Mouse (Mus musculus) gastrocnemius, postnatal 10 days (tissue): Measurements from ENCODE around the gene Smu1. TPM values are rescaled to one million over a fixed set of nuclear protein-coding genes. Genes with fewer than 3 reads are reported as not detected.

Source experiments
- DNase-seq: peaks from one replicate; pipeline ENCODE4 v3.0.0; 2021; ENCODE audit warnings: mixed read lengths
- microRNA-seq, 2 experiments: library from miRNA; unstranded; fragments of <30 nt; microRNA quantifications; one replicate each; pipeline ENCODE4 v1.2.0; 2021
- total RNA-seq, 2 experiments: library from RNA; stranded (reverse); gene quantifications; 2 replicates each; pipeline ENCODE4 v1.2.3; 2021

The Smu1 gene
- total RNA-seq, 2 experiments from 2014 or later: 35.1 to 37.8 TPM

- no peak for DNase-seq
These were observed 455 bp downstream of the Smu1 start for GRCm38 (mm10) chr4:40757157-40757779.

- no peak for DNase-seq
These were observed 22.4 kb downstream of the Smu1 start for GRCm38 (mm10) chr4:40735351-40735750.

GRCm38 (mm10) chr4:40731262-40731661 lies 26.5 kb downstream of the Smu1 start:
- DNase-seq: no peak

GRCm38 (mm10) chr4:40727247-40727646 lies 30.5 kb downstream of the Smu1 start:
- DNase-seq: no peak

- DNase-seq: no peak
These were observed 32.2 kb downstream of the Smu1 start for GRCm38 (mm10) chr4:40725554-40725953.

GRCm38 (mm10) chr4:40725141-40725540 lies 32.6 kb downstream of the Smu1 start:
- no peak for DNase-seq

- DNase-seq: peak; percentile 79
These were observed 34.8 kb downstream of the Smu1 start for GRCm38 (mm10) chr4:40722687-40723460.

GRCm38 (mm10) chr4:40722011-40722666 lies 35.6 kb downstream of the Smu1 start, which contains the start of gene Dnaja1:
Dnaja1 (plus strand) TSS chr4:40722150.
- peak; percentile 100 for DNase-seq

GRCm38 (mm10) chr4:40720910-40721309 lies 36.8 kb downstream of the Smu1 start:
- DNase-seq: no peak

GRCm38 (mm10) chr4:40717141-40717540 lies 40.6 kb downstream of the Smu1 start:
- DNase-seq: no peak

- no peak for DNase-seq
These were observed 53.9 kb downstream of the Smu1 start for GRCm38 (mm10) chr4:40703710-40704275.

GRCm38 (mm10) chr4:40702797-40703709 lies 54.7 kb downstream of the Smu1 start, which contains the start of gene Aptx:
Aptx (minus strand) TSS chr4:40703194.
- DNase-seq: peak; percentile 93

GRCm38 (mm10) chr4:40701796-40702195 lies 55.9 kb downstream of the Smu1 start:
- DNase-seq: no peak

GRCm38 (mm10) chr4:40700216-40700615 lies 57.5 kb downstream of the Smu1 start:
- DNase-seq: no peak

GRCm38 (mm10) chr4:40697059-40697458 lies 60.7 kb downstream of the Smu1 start:
- no peak for DNase-seq

- DNase-seq: no peak
These were observed 66.6 kb downstream of the Smu1 start for GRCm38 (mm10) chr4:40691100-40691499.

Small RNA genes within 50 kb of the gene (microRNA-seq; reads per million reads assigned to microRNA genes)
- 0 to 0.32 reads per million in 2 experiments for gene Mir207

Other genes with a start within 250 kb of the Smu1 start
- 10 to 100 TPM; 14.5 to 17.2 TPM for gene Aptx, start 54.7 kb downstream of the Smu1 start, total RNA-seq
- gene Dnaja1, start 35.8 kb downstream of the Smu1 start, total RNA-seq: 10 to 100 TPM; 55.0 to 76.5 TPM
- 10 to 100 TPM; 52.0 to 58.6 TPM for gene B4galt1, start 96.1 kb upstream of the Smu1 start, total RNA-seq
- not detected for gene Spink4, start 162.1 kb upstream of the Smu1 start, total RNA-seq
- 100 to 1,000 TPM; 158 to 160 TPM for gene Bag1, start 190.4 kb upstream of the Smu1 start, total RNA-seq
- gene Chmp5, start 190.5 kb upstream of the Smu1 start, total RNA-seq: 10 to 100 TPM; 33.0 to 33.9 TPM
- gene Nfx1, start 213.0 kb upstream of the Smu1 start, total RNA-seq: 10 to 100 TPM; 23.9 to 33.3 TPM